Mouse (Mus musculus) testis, postnatal 10 days (tissue): ENCODE measurements around the gene Mknk1.
A peak's percentile ranks its signal among the peaks of the same experiment; 100 is the strongest.

ENCODE experiments used
- DNase-seq: peaks from one replicate; pipeline ENCODE4 v3.0.0; 2021; ENCODE audit warnings: low spot score

The Mknk1 gene

GRCm38 (mm10) chr4:115894281-115894680 lies 55.3 kb downstream of the Mknk1 start:
- no peak for DNase-seq

GRCm38 (mm10) chr4:115897901-115898631 lies 59.1 kb downstream of the Mknk1 start:
- DNase-seq: no peak

GRCm38 (mm10) chr4:115902816-115903215 lies 63.8 kb downstream of the Mknk1 start:
- DNase-seq: peak; percentile 92

- no peak for DNase-seq
Observed at GRCm38 (mm10) chr4:115904375-115904774, 65.4 kb downstream of the Mknk1 start.

- no peak for DNase-seq
Observed at GRCm38 (mm10) chr4:115905701-115906100, 66.7 kb downstream of the Mknk1 start.

- DNase-seq: no peak
Observed at GRCm38 (mm10) chr4:115906791-115907190, 67.8 kb downstream of the Mknk1 start.

- no peak for DNase-seq
Observed at GRCm38 (mm10) chr4:115907994-115908393, 69.0 kb downstream of the Mknk1 start.

- no peak for DNase-seq
Observed at GRCm38 (mm10) chr4:115908641-115909040, 69.6 kb downstream of the Mknk1 start.

- DNase-seq: no peak
Observed at GRCm38 (mm10) chr4:115911586-115911985, 72.6 kb downstream of the Mknk1 start.

- DNase-seq: peak; percentile 32
Observed at GRCm38 (mm10) chr4:115919911-115920310, 80.9 kb downstream of the Mknk1 start.

GRCm38 (mm10) chr4:115922688-115923087 lies 83.7 kb downstream of the Mknk1 start:
- DNase-seq: no peak

- DNase-seq: no peak
Observed at GRCm38 (mm10) chr4:115923262-115923880, 84.4 kb downstream of the Mknk1 start.

- no peak for DNase-seq
Observed at GRCm38 (mm10) chr4:115927637-115928036, 88.6 kb downstream of the Mknk1 start.
